Mouse (Mus musculus) C2C12 (cell line): ENCODE measurements around the gene Smtn.

ENCODE experiments used
- CEBPB ChIP-seq: IDR thresholded peaks from one replicate; pipeline ENCODE4 v1.6.1; 2011; ENCODE audit warnings: low read depth, mild to moderate bottlenecking, control low read depth, moderate library complexity
- CTCF ChIP-seq: IDR thresholded peaks from one replicate; pipeline ENCODE4 v1.5.1; 2011; ENCODE audit not compliant: control insufficient read depth, insufficient read depth, insufficient read length
- FOSL1 ChIP-seq: IDR thresholded peaks from one replicate; pipeline ENCODE4 v1.8.0; 2011; ENCODE audit warnings: mild to moderate bottlenecking, low read length; ENCODE audit not compliant: poor library complexity, insufficient read depth, severe bottlenecking
- MAX ChIP-seq: IDR thresholded peaks from one replicate; pipeline ENCODE4 v1.6.1; 2011; ENCODE audit warnings: mild to moderate bottlenecking, control low read depth
- MYOG ChIP-seq: IDR thresholded peaks from one replicate; pipeline ENCODE4 v1.6.1; 2011; ENCODE audit not compliant: control insufficient read depth, insufficient read length; ENCODE audit errors: extremely low read depth
- USF1 ChIP-seq: IDR thresholded peaks from one replicate; pipeline ENCODE4 v1.6.1; 2011; ENCODE audit warnings: low read depth, mild to moderate bottlenecking, control low read depth, moderate library complexity

DNA sequence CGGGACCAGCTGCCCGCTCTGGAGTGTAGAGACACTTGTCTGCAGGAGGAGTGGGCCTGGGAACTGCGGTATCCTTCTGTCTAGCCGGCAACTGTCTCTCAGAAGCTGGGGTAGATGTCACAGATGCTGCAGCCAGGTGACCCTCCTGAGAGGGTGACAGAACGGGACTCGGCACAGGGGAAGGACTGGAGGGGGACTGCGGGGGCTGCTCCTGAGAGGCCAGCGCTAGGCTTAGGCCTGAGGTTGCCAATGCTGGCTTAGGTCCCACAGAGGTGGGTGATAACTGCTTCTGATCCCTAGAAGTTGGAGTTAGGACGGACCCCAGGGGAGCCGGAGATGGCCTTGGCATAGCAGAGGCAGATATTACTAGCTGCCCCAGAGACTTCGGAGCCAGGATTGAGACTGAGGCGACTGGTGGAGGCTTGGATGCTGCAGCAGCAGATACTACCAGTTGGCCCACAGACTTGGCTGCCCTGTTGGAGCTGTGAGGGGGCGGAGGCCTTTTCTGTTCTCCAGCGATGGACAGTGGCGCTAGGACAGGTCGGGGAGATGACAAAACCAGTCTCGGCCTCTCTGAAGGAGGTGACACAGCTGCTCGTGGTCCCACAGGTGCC lies 37.8 kb downstream of the Smtn start:
- TF ChIP-seq CTCF: no peak
- TF ChIP-seq CEBPB: no peak
- TF ChIP-seq MAX: no peak
- no peak for TF ChIP-seq USF1
- TF ChIP-seq FOSL1: no peak
- TF ChIP-seq MYOG: no peak
